Mouse (Mus musculus) B cell, adult 2 months (primary cell): Measurements from ENCODE around the gene Itpr3.

Experiments used
- DNase-seq, 2 experiments: peaks; one replicate each; pipeline ENCODE4 v3.0.0; 2022

Itpr3 gene

DNA sequence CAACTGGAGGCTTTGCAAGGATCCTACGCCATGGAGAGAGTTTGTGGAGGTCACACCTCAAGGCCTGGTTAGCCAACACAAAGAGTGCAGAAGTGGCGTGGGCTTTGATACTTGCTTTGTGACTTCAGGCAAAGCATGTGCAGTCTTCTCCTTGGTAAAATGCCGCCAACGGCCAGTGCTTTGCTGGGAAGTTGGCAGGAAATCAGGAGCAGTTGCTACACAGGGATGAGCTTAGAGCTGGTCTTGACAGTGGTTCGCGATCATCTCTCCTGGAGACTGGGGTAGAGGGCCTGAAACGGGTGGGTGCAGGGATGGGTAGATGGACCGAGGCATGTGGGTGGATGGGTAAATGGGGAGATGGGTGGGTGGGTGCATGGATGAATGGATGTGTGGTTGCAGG lies 15.3 kb downstream of the Itpr3 start:
- DNase-seq: no peak

DNA sequence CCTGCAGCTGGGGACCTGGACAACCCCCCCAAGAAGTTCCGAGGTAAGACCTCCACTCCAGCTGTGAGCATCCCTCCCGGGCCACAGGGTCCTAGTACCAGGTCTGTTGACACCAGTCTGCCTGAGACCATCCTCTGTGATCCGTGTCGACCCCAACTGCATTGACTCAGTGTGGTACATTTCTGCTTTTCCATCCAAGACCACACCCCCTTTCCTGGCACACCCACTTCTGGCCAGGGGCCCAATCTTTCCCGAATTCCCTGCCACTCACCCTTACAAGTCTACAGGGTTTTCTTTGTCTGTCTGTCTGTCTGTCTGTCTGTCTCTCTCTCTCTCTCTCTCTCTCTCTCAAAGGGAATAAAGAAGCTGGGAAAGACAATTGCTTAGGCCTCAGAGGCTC lies 16.0 kb downstream of the Itpr3 start:
- DNase-seq: no peak

- peak in 1 of 2 experiments; percentile 17 for DNase-seq
These were observed 16.7 kb downstream of the Itpr3 start for GRCm38 (mm10) chr17:27073778-27074177.

DNA sequence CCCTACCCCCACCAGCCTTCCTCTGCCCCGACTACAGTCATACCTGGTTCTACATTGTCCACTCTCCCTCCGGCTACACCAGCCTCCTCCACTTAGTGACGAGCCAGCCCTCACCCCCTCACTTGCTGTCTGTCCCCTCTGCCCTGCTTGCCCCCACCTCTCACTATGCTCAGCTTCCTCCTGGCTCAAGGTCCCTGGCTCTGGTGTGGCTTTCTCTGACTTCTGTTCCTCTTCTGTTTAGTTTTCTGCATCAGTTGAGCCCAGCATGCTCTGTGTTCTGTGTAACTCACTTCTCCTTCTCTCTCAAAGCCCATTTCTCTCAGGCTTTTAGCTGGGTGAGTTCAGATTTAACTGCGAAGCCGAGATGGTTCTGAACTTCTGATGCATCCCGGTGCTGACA lies 17.1 kb downstream of the Itpr3 start:
- DNase-seq: peak; percentile 60 to 65

DNA sequence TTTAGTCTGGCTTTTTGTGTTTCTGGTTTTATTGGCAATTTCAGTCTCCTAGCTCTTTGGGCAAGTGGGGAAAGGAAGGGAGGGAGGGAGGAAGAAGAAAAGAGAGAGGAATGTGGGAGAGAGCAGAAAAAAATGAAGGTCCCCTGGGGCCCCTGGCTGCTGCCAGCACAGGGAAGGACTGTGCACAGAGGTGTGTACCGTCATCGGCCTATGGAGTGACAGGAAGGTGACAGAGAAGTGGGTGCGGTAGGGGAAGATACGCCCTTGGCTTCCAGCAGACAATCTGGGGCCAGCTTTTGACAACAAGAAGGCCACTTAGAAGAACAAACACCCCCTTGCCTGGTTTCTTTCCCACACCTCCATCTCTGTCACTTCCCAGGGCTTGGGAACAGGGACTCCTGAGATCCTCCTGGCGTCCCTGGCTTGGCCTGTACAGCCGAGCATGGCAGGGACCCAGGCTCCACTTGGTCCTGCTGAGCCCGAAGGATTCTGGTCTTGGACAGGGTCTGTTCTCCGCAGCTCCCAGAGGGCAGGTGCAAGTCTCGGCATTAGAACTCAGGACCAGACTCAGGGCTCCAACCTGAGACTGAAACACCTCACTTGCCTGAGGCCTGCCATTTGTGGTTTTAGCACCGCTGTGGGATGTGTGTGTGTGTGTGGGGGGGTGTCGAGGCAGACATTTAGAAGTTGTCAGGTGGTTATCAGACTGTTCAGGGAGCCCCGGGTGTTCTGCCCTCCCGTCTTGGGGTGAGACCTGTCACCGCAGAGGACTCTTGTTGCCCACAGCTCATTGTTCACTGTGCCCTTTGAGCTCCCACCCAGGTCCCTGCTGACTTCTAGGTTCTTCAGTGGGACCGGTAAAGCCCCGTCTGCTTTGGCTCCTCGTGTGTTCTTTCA lies 18.0 kb downstream of the Itpr3 start:
- peak; percentile 19 to 34 for DNase-seq

- DNase-seq: no peak
These were observed 20.0 kb downstream of the Itpr3 start for GRCm38 (mm10) chr17:27077133-27077532.

DNA sequence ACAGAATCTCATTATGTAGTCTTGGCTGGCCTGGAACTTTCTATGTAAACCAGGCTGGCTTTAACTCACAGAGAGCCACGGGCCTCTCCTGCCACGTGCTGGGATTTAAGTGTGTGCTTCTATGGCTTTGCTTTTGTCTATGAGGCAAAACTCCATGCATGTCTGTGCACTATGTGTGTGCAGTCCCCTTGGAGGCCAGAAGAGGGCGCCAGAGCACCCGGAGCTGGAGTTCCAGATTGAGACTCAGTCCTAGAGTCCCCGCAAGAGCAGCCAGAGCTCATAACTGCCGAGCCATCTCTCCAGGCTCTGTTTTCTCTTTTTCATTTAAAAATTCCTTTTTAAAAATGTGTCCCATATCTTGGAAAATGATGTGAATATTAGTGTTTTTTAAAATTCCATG lies 20.8 kb downstream of the Itpr3 start:
- peak; percentile 74 to 76 for DNase-seq

GRCm38 (mm10) chr17:27078499-27078898 lies 21.4 kb downstream of the Itpr3 start:
- DNase-seq: no peak

DNA sequence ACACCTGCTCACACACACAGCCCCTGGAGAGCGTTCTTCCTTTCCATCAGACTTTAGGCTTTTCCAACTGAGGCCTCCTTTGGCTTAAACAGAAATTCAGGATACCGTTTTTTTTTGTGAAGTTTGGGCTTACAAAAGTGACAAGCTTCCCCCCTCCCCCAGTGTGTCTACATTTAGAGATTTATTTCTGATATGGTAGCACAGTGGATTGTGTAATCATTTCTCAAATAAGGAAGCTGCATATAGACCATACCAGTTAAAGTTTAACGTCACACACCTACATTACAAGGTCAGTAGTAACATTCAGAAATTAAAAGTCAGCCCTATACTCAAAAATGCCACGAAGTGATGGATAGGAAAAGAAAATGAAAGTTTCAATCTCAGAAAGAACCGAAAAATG lies 24.8 kb downstream of the Itpr3 start:
- no peak for DNase-seq

- no peak for DNase-seq
These were observed 25.7 kb downstream of the Itpr3 start for GRCm38 (mm10) chr17:27082796-27083195.

DNA sequence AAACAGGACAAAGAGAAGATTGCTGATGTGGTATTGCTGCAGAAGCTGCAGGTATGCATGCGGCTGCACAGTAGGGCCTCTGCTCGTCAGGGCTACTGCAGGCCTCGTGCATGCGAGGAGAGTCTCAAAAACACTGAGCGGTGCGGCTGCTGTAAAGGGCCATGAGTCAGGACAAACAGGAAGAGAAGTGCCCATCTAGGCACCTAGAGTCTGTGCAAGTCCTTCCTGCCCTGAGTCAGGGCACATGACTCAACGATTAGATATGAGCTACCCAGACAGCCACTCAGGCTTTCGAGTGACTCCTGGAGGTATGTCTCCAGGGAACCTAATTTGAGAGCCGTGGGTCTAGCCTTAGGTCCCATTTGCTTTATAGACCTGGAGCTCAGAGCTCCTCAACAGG lies 26.5 kb downstream of the Itpr3 start:
- DNase-seq: no peak

GRCm38 (mm10) chr17:27085676-27086075 lies 28.6 kb downstream of the Itpr3 start:
- peak; percentile 90 to 92 for DNase-seq

DNA sequence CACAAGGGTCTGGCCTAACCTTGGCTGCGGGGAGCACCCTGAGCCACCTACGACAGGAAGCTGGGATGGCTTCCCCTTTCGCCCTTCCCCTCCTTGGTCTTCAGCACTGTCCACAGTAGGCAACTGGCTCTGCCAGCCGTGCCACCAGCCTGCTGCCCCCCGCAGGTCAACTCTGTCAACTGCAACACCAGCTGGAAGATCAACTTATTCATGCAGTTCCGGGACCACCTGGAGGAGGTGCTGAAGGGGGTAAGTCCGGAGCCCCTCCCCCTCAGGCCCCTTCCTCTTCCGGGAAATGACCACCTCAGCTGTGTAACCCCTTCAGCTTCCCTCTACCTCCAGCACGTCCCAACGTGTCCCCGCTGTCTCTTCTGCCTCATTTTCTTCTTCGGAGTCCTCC lies 30.3 kb downstream of the Itpr3 start:
- DNase-seq: peak; percentile 66 to 68

DNA sequence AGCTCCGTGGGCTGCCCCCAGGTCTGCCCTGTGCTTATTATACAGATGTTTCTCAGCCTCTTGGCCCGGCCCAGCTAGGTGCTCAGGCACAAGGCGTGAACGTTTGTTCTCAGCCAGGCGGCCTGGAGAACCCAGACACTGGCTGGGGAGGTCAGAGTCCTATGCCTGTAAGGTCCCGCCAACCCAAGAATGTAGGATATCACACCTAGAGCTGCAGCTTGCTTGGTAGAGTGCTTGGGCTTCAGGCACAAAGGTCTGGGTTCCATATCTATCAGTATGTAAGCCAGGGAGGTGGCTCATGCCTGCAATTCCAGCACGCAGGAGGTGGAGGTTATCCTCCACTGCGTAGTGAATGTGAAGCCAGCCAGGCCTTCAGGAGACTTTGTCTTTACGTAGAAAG lies 33.0 kb downstream of the Itpr3 start:
- DNase-seq: no peak

DNA sequence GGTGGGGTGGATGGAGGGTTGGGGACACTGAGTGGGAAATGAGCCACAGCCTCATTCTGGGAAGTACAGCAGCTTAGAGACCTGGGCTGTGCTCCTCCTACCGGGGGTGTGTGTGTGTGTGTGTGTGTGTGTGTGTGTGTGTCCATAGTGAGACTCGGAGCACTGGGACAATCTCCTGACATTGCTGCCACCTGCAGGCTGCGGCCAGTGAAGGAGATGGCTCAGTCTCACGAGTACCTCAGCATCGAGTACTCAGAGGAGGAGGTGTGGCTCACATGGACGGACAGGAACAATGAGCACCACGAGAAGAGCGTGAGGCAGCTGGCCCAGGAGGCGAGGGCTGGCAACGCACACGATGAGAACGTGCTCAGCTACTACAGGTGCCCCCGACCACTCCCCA lies 38.6 kb downstream of the Itpr3 start:
- no peak for DNase-seq

DNA sequence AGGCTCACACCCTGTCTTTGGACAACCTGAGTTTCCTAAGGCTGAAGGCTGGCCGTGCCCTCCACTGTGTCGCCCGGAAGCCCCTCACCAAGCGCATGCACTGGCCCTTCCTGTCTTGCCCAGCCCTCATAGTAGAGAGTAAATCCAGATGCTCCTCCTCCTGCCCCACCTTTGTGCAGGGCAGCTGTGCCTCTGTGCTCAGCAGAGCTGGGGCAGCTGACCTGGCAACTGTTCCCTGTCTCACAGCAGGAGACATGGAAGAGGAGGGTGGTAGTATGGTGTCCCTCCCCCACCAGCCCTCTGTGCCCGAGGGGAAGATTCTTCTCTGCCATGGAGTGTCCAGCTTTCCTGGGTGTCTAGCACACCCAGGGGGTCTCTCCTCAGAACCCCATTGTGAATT lies 44.6 kb downstream of the Itpr3 start:
- DNase-seq: no peak

- DNase-seq: peak in 1 of 2 experiments; percentile 28
These were observed 48.8 kb downstream of the Itpr3 start for GRCm38 (mm10) chr17:27105698-27106470.

DNA sequence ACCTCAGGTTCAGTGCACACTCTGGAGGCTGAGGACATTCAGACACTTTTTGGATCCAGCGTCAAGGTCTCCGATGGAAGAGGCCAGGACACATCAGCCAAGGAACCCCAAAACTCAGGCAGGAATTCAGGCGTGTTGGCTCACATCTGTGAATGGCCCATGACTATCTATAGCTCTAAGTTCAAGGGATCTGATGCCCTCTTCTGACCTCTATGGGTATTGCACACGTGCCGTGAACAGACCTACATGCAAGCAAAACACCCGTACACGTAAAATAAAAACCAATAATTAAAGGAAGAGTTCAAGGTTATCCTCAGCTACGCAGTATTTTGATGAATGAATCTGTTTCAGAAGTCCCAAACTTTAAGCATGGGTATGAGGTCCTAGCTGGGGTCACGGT lies 49.6 kb downstream of the Itpr3 start:
- peak; percentile 56 to 62 for DNase-seq

DNA sequence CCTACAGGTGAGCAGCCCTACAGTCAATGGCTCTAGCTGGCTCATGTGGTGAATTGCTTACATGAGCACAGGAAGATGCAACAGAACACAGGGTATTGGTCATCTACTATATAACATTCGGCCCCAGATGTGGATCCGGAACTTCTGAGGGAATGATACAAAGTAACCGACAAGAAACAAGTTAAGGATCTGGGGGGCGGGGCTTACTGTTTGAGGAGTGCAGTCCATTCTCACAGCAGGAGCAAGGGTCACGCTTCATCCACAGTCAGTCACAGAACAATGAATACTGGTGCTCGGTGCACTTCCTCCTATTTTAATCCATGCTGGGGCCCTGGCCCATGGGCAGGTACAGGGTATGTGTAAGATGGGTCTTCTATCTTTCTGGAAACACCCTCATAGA lies 50.8 kb downstream of the Itpr3 start:
- no peak for DNase-seq

- DNase-seq: no peak
These were observed 53.0 kb downstream of the Itpr3 start for GRCm38 (mm10) chr17:27110072-27110471.

DNA sequence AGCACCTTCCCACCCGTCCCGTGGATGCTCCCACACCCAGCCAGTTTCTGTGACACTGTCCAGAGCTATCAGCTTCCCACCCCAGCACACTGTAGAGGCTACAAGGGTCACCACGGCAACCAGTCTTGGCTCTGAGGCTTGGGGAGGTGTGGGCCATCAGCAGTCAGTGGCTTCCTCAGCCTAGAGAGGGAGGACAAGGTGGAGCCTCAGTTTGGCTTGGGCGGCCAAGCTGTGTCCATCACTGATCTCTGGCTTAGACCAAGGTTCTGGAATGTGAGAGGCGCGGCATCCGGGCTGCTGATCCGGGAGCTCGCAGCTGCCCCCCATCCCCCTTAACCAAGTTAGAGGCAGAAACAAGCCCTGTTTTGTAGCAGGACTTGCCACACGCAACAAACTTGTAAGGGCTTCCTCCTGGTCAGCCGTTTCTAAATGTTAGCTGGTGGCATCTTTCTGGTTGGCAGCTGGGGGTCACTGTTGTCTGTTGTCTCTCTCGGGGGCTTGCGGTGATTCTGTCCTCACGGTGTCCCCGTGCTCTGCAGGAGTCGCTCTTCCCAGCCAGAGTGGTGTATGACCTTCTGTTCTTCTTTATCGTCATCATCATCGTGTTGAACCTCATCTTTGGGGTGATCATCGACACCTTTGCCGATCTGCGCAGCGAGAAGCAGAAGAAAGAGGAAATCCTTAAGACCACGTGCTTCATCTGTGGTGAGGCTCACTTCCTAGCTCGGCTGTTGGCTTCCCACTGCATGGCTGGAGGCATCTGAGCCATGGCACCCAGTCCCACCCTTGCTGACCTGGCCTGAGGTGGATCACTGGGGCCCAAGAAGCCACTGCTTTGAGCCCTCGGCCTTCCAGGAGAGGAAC lies 61.8 kb downstream of the Itpr3 start:
- DNase-seq: peak in 1 of 2 experiments; percentile 35

- no peak for DNase-seq
These were observed 62.4 kb downstream of the Itpr3 start for GRCm38 (mm10) chr17:27119540-27119895.

DNA sequence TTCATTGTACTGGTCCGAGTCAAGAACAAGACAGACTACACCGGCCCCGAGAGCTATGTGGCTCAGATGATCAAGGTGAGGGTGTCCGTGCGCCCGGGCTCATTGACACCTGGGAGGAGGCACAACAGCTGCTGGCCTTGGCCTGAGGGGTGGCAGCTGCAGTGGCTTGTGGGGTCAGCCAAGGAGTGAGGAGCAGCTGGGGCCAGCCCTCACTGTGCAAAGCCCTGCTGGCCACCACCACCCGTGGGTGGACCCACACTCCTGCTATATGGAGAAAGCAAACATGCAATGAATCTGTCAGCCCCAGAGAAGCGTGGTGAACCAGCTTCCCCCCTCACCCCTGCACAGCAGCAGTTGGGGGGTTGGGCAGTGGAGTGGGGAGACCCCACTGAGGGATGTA lies 62.9 kb downstream of the Itpr3 start:
- DNase-seq: no peak
